Mouse (Mus musculus) limb, embryonic 11.5 days (tissue): ENCODE results near the gene Igf1r. TPM values are rescaled to one million over a fixed set of nuclear protein-coding genes. Genes with fewer than 3 reads are reported as not detected.
"Not testable (repeated sequence)": the region's sequence is repeated elsewhere in the genome, so short reads cannot be mapped to it uniquely, and the experiment has no call there.

Experiments used
- ATAC-seq: fragments of 200-750 bp; cut with Nextera tagmentation; 2 replicates; pipeline ENCODE4 v1.8.0; 2017; ENCODE audit warnings: low read depth; ENCODE audit not compliant: insufficient number of reproducible peaks, low FRiP score, low TSS enrichment
- DNase-seq: peaks from one replicate; pipeline ENCODE4 v3.0.0-alpha.2; 2015; ENCODE audit warnings: low spot score
- H3K27ac ChIP-seq: fragments of 300-500 bp; sonication (generic); replicated peaks from 2 replicates; pipeline ENCODE4 v1.5.1; 2014; ENCODE audit warnings: low read depth, mild to moderate bottlenecking, low read length
- H3K27me3 ChIP-seq: fragments of 300-500 bp; sonication (generic); 2 replicates; pipeline ENCODE4 v1.6.1; 2014; ENCODE audit warnings: mild to moderate bottlenecking, low read length, mixed read lengths; ENCODE audit not compliant: control insufficient read depth, insufficient read depth
- H3K36me3 ChIP-seq: fragments of 300-500 bp; sonication (generic); 2 replicates; pipeline ENCODE4 v1.6.1; 2014; ENCODE audit warnings: mild to moderate bottlenecking, low read length, moderate library complexity, mixed read lengths; ENCODE audit not compliant: control insufficient read depth, insufficient read depth
- H3K4me1 ChIP-seq: fragments of 300-500 bp; sonication (generic); 2 replicates; pipeline ENCODE4 v1.6.1; 2014; ENCODE audit warnings: low read length, mixed read lengths; ENCODE audit not compliant: control insufficient read depth, insufficient read depth
- H3K4me2 ChIP-seq: fragments of 300-500 bp; sonication (generic); 2 replicates; pipeline ENCODE4 v1.6.1; 2014; ENCODE audit warnings: low read depth, mild to moderate bottlenecking, moderate library complexity; ENCODE audit not compliant: severe bottlenecking
- H3K4me3 ChIP-seq: fragments of 300-500 bp; sonication (generic); 2 replicates; pipeline ENCODE4 v1.5.1; 2014; ENCODE audit warnings: low read depth, low read length
- H3K9ac ChIP-seq: fragments of 300-500 bp; sonication (generic); 2 replicates; pipeline ENCODE4 v1.6.1; 2014; ENCODE audit warnings: mild to moderate bottlenecking, low read length
- H3K9me3 ChIP-seq: fragments of 300-500 bp; sonication (generic); 2 replicates; pipeline ENCODE4 v1.6.1; 2016; ENCODE audit warnings: low read length; ENCODE audit not compliant: control insufficient read depth
- WGBS: fragments of 180-500 bp; shearing (Covaris S2); extraction: QIAGEN DNeasy Blood & Tissue Kit; methylation state at CpG from one replicate; pipeline ENCODE4 v1.1.7; 2014; 5-methylcytosine and 5-hydroxymethylcytosine counted together
- polyA plus RNA-seq: library from polyadenylated mRNA; unstranded; fragments of >200 nt; fragmentation: Nextera tagmentation; extraction: Ambion mirVana; gene quantifications from 2 replicates; pipeline ENCODE4 v1.2.1, GENCODE M21; 2014

Gene Igf1r
- polyA plus RNA-seq, 1 experiment from 2014 or later = 29.9 TPM

- WGBS = 94% methylated on average over 19 of the region's 19 CpGs
- Histone ChIP-seq H3K4me3 (no peak overlapping the region), H3K27me3 (0 out of 2 replicates have a peak, but pooled peaks cover 2% of the 10 kb centered on the region), H3K36me3 (no peaks in the 10 kb centered on the region), H3K9me3 (no peaks in the 10 kb centered on the region), H3K4me1 (peaks cover 23% of the 10 kb centered on the region), H3K27ac (no peak overlapping the region), H3K9ac (no peak overlapping the region), H3K4me2 (no peak overlapping the region)
- DNase-seq (no peak), ATAC-seq (no peak)
Measured at GRCm38 (mm10) chr7:68280352-68280869, 327.8 kb downstream of the Igf1r start.

GRCm38 (mm10) chr7:68281341-68281740, 328.7 kb downstream of the Igf1r start:
- ATAC-seq = no peak

GRCm38 (mm10) chr7:68282304-68283132, 329.9 kb downstream of the Igf1r start:
- Histone ChIP-seq H3K4me3 (no peak overlapping the region), H3K27me3 (no peaks in the 10 kb centered on the region), H3K4me2 (no peak overlapping the region), H3K9ac (no peak overlapping the region), H3K27ac (no peak overlapping the region), H3K4me1 (peaks cover 10% of the 10 kb centered on the region; the same call in 1 of the 2 replicates), H3K36me3 (no peaks in the 10 kb centered on the region), H3K9me3 (no peaks in the 10 kb centered on the region)
- 87% methylated on average over 22 of the region's 22 CpGs for WGBS
- ATAC-seq = no peak
- DNase-seq = no peak

More at GRCm38 (mm10) chr7:68281341-68281740, 328.7 kb downstream of the Igf1r start:
- peaks cover 19% of the 10 kb centered on the region for H3K4me1 ChIP-seq
- DNase-seq = no peak
- WGBS = 77% methylated on average over 5 of the region's 5 CpGs
- no peak overlapping the region for H3K4me2 ChIP-seq
- no peak overlapping the region for H3K4me3 ChIP-seq
- H3K36me3 ChIP-seq = no peaks in the 10 kb centered on the region
- H3K27me3 ChIP-seq = 0 out of 2 replicates have a peak, but pooled peaks cover 2% of the 10 kb centered on the region
- H3K27ac ChIP-seq = no peak overlapping the region
- no peak overlapping the region for H3K9ac ChIP-seq
- H3K9me3 ChIP-seq = no peaks in the 10 kb centered on the region

- H3K4me1 ChIP-seq, DNase-seq, H3K27ac ChIP-seq, H3K36me3 ChIP-seq, ATAC-seq, H3K4me3 ChIP-seq, H3K4me2 ChIP-seq, H3K9me3 ChIP-seq, H3K27me3 ChIP-seq, H3K9ac ChIP-seq: not testable (repeated sequence)
- WGBS = 79% methylated on average over 4 of the region's 4 CpGs
Measured at GRCm38 (mm10) chr7:68283133-68283520, 330.5 kb downstream of the Igf1r start.

Other genes starting within 250 kb of the Igf1r start
- gene Synm, start 193.1 kb upstream of the Igf1r start, polyA plus RNA-seq = 0.79 and 0.88 TPM in 2 replicates